Mouse (Mus musculus): ENCODE results near the gene Frmd4a. TPM values are rescaled to one million over a fixed set of nuclear protein-coding genes. Genes with fewer than 3 reads are reported as not detected.

Gene Frmd4a
- polyA plus RNA-seq, 1 experiment from 2014 or later, result 44.5 TPM

DNA sequence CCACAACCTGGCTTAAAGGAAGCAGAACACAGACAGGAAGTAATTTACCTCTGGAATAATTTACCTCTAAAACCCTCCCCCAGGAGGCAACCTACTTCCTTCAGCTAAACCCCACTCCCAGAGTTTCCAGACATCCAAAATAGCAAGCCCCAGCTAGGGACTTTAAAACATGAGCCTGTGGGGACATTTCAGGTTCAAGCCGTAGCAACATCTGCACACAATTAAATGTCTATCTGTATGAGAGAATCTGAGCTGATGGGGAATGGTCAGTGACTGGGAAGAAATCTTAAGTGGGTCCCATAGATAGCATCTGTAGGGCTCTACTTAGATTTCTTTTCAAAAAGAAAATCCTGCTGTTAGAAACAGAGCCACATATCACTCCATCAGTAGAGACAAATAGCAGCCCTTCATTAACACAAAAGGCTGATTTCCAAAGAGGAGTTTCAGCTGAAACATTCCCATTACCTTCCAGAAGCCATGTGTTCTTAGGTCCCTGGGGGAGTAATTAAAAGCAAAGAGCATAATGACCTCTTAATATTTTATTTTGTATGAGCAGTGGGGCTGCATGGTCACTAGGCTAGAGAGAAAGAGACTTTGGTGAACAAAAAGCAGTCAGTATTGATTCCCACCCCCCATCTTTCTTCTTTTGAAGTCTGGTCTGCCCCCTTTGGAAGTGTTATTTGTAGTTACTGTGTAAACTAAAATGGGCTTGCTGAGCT, 505.4 kb downstream of the Frmd4a start:
- DNase-seq (ENCODE audit: low spot score) (no peak), ATAC-seq (ENCODE audit: insufficient read depth, low FRiP score, low TSS enrichment) (no peak)
- WGBS, result 41% methylated on average over 1 of the region's 1 CpGs
- Histone ChIP-seq H3K4me2 (ENCODE audit: low read depth) (no peak overlapping the region), H3K27ac (ENCODE audit: low read depth, low read length) (0 out of 2 replicates have a peak overlapping the region, but pooled peaks have one; percentile 62), H3K4me3 (ENCODE audit: low read depth, low read length) (no peak overlapping the region), H3K4me1 (ENCODE audit: control insufficient read depth, insufficient read depth, low read length) (no peaks in the 10 kb centered on the region), H3K9ac (ENCODE audit: low read length) (no peak overlapping the region), H3K27me3 (ENCODE audit: control insufficient read depth, insufficient read depth, low read length) (no peaks in the 10 kb centered on the region), H3K9me3 (ENCODE audit: control insufficient read depth, low read length) (no peaks in the 10 kb centered on the region), H3K36me3 (ENCODE audit: control insufficient read depth, insufficient read depth, low read length) (no peaks in the 10 kb centered on the region)

GRCm38 (mm10) chr2:4527094-4527493, 509.6 kb downstream of the Frmd4a start:
- Histone ChIP-seq H3K36me3 (ENCODE audit: control insufficient read depth, insufficient read depth, low read length) (peaks cover 7% of the 10 kb centered on the region; the same call in 1 of the 2 replicates), H3K4me3 (ENCODE audit: low read depth, low read length) (no peak overlapping the region), H3K9me3 (ENCODE audit: control insufficient read depth, low read length) (no peaks in the 10 kb centered on the region), H3K4me2 (ENCODE audit: low read depth) (no peak overlapping the region), H3K27ac (ENCODE audit: low read depth, low read length) (no peak overlapping the region), H3K4me1 (ENCODE audit: control insufficient read depth, insufficient read depth, low read length) (no peaks in the 10 kb centered on the region; the same call in 1 of the 2 replicates), H3K9ac (ENCODE audit: low read length) (no peak overlapping the region), H3K27me3 (ENCODE audit: control insufficient read depth, insufficient read depth, low read length) (no peaks in the 10 kb centered on the region)
- 87% methylated on average over 7 of the region's 7 CpGs for WGBS
- DNase-seq (ENCODE audit: low spot score) (no peak), ATAC-seq (ENCODE audit: insufficient read depth, low FRiP score, low TSS enrichment) (no peak)

DNA sequence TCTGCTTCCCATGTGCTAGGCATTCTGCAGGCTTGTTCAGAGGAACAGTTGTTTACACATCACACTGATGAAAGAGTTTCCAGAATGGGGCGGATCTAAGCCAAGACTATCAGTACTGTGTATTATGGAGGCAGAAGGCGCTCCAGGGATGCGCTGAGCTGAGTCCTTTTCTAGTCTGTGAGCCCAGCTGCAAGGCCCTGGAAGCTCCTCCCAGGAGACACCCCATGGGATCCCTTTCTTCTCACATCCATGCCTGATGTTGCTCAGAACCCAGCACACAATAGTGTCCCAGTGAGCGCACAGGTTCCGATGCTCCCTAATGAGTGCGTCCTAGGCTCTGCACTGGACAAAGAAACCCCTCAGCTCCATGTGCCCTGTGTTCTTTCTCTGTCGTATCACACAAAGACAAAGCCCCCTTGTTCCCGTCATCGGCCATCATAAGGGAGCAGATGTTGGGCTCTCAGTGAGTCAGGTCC, 511.8 kb downstream of the Frmd4a start:
- Histone ChIP-seq H3K9ac (ENCODE audit: low read length) (no peak overlapping the region), H3K27ac (ENCODE audit: low read depth, low read length) (peak overlapping the region; percentile 51; the same call in 1 of the 2 replicates), H3K4me1 (ENCODE audit: control insufficient read depth, insufficient read depth, low read length) (no peaks in the 10 kb centered on the region; the same call in 1 of the 2 replicates), H3K4me2 (ENCODE audit: low read depth) (no peak overlapping the region), H3K9me3 (ENCODE audit: control insufficient read depth, low read length) (no peaks in the 10 kb centered on the region), H3K27me3 (ENCODE audit: control insufficient read depth, insufficient read depth, low read length) (no peaks in the 10 kb centered on the region), H3K36me3 (ENCODE audit: control insufficient read depth, insufficient read depth, low read length) (peaks cover 9% of the 10 kb centered on the region), H3K4me3 (ENCODE audit: low read depth, low read length) (no peak overlapping the region)
- ATAC-seq (ENCODE audit: insufficient read depth, low FRiP score, low TSS enrichment), result peak; percentile 69; the same call in 1 of the 2 replicates
- peak; percentile 43 for DNase-seq (ENCODE audit: low spot score)
- WGBS, result 54% methylated on average over 9 of the region's 9 CpGs

GRCm38 (mm10) chr2:4531533-4532197, 514.1 kb downstream of the Frmd4a start:
- Histone ChIP-seq H3K4me3 (ENCODE audit: low read depth, low read length) (no peak overlapping the region), H3K9ac (ENCODE audit: low read length) (no peak overlapping the region), H3K9me3 (ENCODE audit: control insufficient read depth, low read length) (no peaks in the 10 kb centered on the region), H3K36me3 (ENCODE audit: control insufficient read depth, insufficient read depth, low read length) (peaks cover 12% of the 10 kb centered on the region), H3K4me2 (ENCODE audit: low read depth) (no peak overlapping the region), H3K4me1 (ENCODE audit: control insufficient read depth, insufficient read depth, low read length) (no peaks in the 10 kb centered on the region; the same call in 1 of the 2 replicates), H3K27ac (ENCODE audit: low read depth, low read length) (no peak overlapping the region), H3K27me3 (ENCODE audit: control insufficient read depth, insufficient read depth, low read length) (no peaks in the 10 kb centered on the region)
- WGBS, result 93% methylated on average over 11 of the region's 11 CpGs
- no peak for DNase-seq (ENCODE audit: low spot score)
- no peak for ATAC-seq (ENCODE audit: insufficient read depth, low FRiP score, low TSS enrichment)

DNA sequence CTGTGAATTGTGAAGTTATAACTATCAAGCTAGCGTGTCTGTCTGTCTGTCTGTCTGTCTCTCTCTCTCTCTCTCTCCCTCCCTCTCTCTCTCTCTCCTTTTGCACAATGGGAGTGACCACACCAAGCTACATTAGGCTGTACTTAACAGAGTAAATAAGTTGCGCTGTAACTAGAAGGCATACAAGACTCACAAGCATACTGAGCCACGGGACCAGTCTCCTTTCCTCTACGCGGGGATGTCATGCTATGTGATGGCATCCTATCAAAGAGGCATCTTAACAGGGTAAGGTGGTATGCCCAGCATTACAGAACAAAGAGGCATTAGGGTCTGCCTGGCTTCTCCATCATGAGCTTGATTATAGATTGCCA, 514.7 kb downstream of the Frmd4a start:
- Histone ChIP-seq H3K27me3 (ENCODE audit: control insufficient read depth, insufficient read depth, low read length) (no peaks in the 10 kb centered on the region), H3K4me3 (ENCODE audit: low read depth, low read length) (no peak overlapping the region), H3K36me3 (ENCODE audit: control insufficient read depth, insufficient read depth, low read length) (peaks cover 14% of the 10 kb centered on the region), H3K27ac (ENCODE audit: low read depth, low read length) (no peak overlapping the region), H3K9ac (ENCODE audit: low read length) (no peak overlapping the region), H3K9me3 (ENCODE audit: control insufficient read depth, low read length) (no peaks in the 10 kb centered on the region), H3K4me1 (ENCODE audit: control insufficient read depth, insufficient read depth, low read length) (no peaks in the 10 kb centered on the region; the same call in 1 of the 2 replicates), H3K4me2 (ENCODE audit: low read depth) (no peak overlapping the region)
- no peak for ATAC-seq (ENCODE audit: insufficient read depth, low FRiP score, low TSS enrichment)
- no peak for DNase-seq (ENCODE audit: low spot score)
- 94% methylated on average over 5 of the region's 5 CpGs for WGBS

DNA sequence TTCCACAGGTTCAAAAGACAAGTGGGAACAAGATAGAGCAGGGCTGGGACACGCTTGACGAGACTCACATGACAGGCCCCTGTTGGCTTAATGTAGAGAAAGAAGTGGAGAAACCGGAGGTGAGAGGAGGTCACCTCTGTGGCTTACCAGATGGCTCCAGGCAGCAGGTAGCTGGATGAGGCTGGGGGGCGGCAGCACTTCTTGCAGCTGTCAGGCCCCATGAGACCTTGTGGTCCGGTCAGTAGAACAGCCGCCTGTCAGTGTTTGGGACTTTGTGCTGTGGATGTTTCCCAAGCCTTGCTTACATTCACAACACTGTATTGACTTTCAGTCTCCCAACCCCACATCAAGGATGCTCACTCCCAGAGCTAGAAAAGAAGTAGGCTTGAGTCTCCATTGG, 515.4 kb downstream of the Frmd4a start:
- Histone ChIP-seq H3K36me3 (ENCODE audit: control insufficient read depth, insufficient read depth, low read length) (peaks cover 15% of the 10 kb centered on the region), H3K4me1 (ENCODE audit: control insufficient read depth, insufficient read depth, low read length) (no peaks in the 10 kb centered on the region; the same call in 1 of the 2 replicates), H3K4me2 (ENCODE audit: low read depth) (no peak overlapping the region), H3K4me3 (ENCODE audit: low read depth, low read length) (no peak overlapping the region), H3K27ac (ENCODE audit: low read depth, low read length) (no peak overlapping the region), H3K9ac (ENCODE audit: low read length) (no peak overlapping the region), H3K27me3 (ENCODE audit: control insufficient read depth, insufficient read depth, low read length) (no peaks in the 10 kb centered on the region), H3K9me3 (ENCODE audit: control insufficient read depth, low read length) (no peaks in the 10 kb centered on the region)
- 92% methylated on average over 6 of the region's 6 CpGs for WGBS
- DNase-seq (ENCODE audit: low spot score) (no peak), ATAC-seq (ENCODE audit: insufficient read depth, low FRiP score, low TSS enrichment) (no peak)

DNA sequence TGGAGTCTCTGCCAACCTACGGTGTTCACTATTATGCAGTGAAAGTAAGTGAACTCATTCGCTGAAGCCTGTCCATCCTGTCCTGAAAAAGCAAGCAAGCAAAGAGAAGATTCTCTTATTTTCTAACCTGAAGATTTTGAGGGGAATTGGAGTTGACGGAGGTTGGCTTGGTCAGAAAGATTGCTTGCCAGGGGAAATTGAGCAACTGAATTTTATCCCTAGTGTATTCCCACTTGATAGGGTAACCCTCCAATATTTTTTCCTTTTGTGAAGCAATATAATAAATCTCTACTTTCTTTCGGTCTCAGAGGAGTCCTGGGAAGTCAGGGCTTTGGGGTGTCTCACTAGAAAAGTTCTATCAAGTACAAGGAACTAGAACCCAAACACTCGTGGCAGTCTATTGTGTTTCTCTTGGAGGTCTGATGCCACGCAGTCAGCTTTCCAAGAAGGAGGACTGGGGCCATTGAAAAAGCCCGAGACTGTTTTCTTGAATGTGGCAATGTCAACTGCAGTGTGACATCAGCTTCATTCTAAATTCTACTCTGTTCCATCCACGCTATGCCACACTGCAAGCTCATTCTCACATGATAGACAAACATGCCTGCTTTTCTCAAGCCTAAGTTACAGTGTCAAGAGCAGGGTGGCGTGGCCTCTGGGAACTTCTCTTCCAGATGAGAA, 517.8 kb downstream of the Frmd4a start:
- Histone ChIP-seq H3K9me3 (ENCODE audit: control insufficient read depth, low read length) (no peaks in the 10 kb centered on the region), H3K4me1 (ENCODE audit: control insufficient read depth, insufficient read depth, low read length) (peaks cover 4% of the 10 kb centered on the region; the same call in 1 of the 2 replicates), H3K9ac (ENCODE audit: low read length) (no peak overlapping the region), H3K4me3 (ENCODE audit: low read depth, low read length) (no peak overlapping the region), H3K27me3 (ENCODE audit: control insufficient read depth, insufficient read depth, low read length) (no peaks in the 10 kb centered on the region), H3K27ac (ENCODE audit: low read depth, low read length) (no peak overlapping the region), H3K36me3 (ENCODE audit: control insufficient read depth, insufficient read depth, low read length) (peaks cover 16% of the 10 kb centered on the region), H3K4me2 (ENCODE audit: low read depth) (no peak overlapping the region)
- WGBS, result 90% methylated on average over 9 of the region's 9 CpGs
- ATAC-seq (ENCODE audit: insufficient read depth, low FRiP score, low TSS enrichment) (no peak), DNase-seq (ENCODE audit: low spot score) (no peak)

- Histone ChIP-seq H3K4me3 (ENCODE audit: low read depth, low read length) (no peak overlapping the region), H3K9me3 (ENCODE audit: control insufficient read depth, low read length) (no peaks in the 10 kb centered on the region), H3K4me1 (ENCODE audit: control insufficient read depth, insufficient read depth, low read length) (peaks cover 40% of the 10 kb centered on the region), H3K36me3 (ENCODE audit: control insufficient read depth, insufficient read depth, low read length) (peaks cover 6% of the 10 kb centered on the region), H3K27me3 (ENCODE audit: control insufficient read depth, insufficient read depth, low read length) (no peaks in the 10 kb centered on the region), H3K27ac (ENCODE audit: low read depth, low read length) (no peak overlapping the region; the same call in 1 of the 2 replicates), H3K4me2 (ENCODE audit: low read depth) (no peak overlapping the region), H3K9ac (ENCODE audit: low read length) (no peak overlapping the region)
- DNase-seq (ENCODE audit: low spot score), result no peak
- no peak for ATAC-seq (ENCODE audit: insufficient read depth, low FRiP score, low TSS enrichment)
- WGBS, result 40% methylated on average over 4 of the region's 4 CpGs
Observed at GRCm38 (mm10) chr2:4541330-4541729, 523.8 kb downstream of the Frmd4a start.

All from neural tube, embryonic 11.5 days (tissue).